Mouse (Mus musculus) intestine, embryonic 16.5 days (tissue): ENCODE data around the gene Mfsd6l. TPM values are rescaled to one million over a fixed set of nuclear protein-coding genes. Genes with fewer than 3 reads are reported as not detected.

Experiments used
- ATAC-seq: fragments of 200-750 bp; cut with Nextera tagmentation; 2 replicates; pipeline ENCODE4 v1.8.0; 2017; ENCODE audit warnings: moderate TSS enrichment, moderate library complexity
- H3K27ac ChIP-seq: fragments of 300-500 bp; sonication (generic); 2 replicates; pipeline ENCODE4 v1.5.1; 2014; ENCODE audit warnings: mild to moderate bottlenecking, low read length
- H3K27me3 ChIP-seq: fragments of 300-500 bp; sonication (generic); replicated peaks from 2 replicates; pipeline ENCODE4 v1.6.1; 2014; ENCODE audit warnings: low read length, control low read depth, mixed read lengths; ENCODE audit not compliant: control insufficient read depth, insufficient read depth
- H3K36me3 ChIP-seq: fragments of 300-500 bp; sonication (generic); 2 replicates; pipeline ENCODE4 v1.6.1; 2014; ENCODE audit warnings: low read length, control low read depth; ENCODE audit not compliant: control insufficient read depth, insufficient read depth
- H3K4me1 ChIP-seq: fragments of 300-500 bp; sonication (generic); 2 replicates; pipeline ENCODE4 v1.6.1; 2014; ENCODE audit warnings: low read length, control low read depth, mixed read lengths; ENCODE audit not compliant: control insufficient read depth, insufficient read depth
- H3K4me2 ChIP-seq: fragments of 300-500 bp; sonication (generic); 2 replicates; pipeline ENCODE4 v1.6.1; 2014; ENCODE audit warnings: low read depth, low read length, control low read depth
- H3K4me3 ChIP-seq: fragments of 300-500 bp; sonication (generic); 2 replicates; pipeline ENCODE4 v1.5.1; 2014; ENCODE audit warnings: mild to moderate bottlenecking, low read length
- H3K9ac ChIP-seq: fragments of 300-500 bp; sonication (generic); 2 replicates; pipeline ENCODE4 v1.6.1; 2014; ENCODE audit warnings: low read depth, low read length
- H3K9me3 ChIP-seq: fragments of 300-500 bp; sonication (generic); 2 replicates; pipeline ENCODE4 v1.6.1; 2016; ENCODE audit warnings: low read length, control low read depth; ENCODE audit not compliant: control insufficient read depth
- WGBS: fragments of 180-500 bp; shearing (Covaris S2); extraction: QIAGEN DNeasy Blood & Tissue Kit; methylation state at CpG from one replicate; pipeline ENCODE4 v1.1.7; 2014; 5-methylcytosine and 5-hydroxymethylcytosine counted together
- polyA plus RNA-seq: library from polyadenylated mRNA; unstranded; fragments of >200 nt; fragmentation: Nextera tagmentation; extraction: Ambion mirVana; gene quantifications from 2 replicates; pipeline ENCODE4 v1.2.1, GENCODE M21; 2015

The Mfsd6l gene
- polyA plus RNA-seq, 1 experiment from 2014 or later, result 4.5 TPM

GRCm38 (mm10) chr11:68545682-68546222 lies 10.2 kb upstream of the Mfsd6l start:
- Histone ChIP-seq H3K4me2 (no peak overlapping the region), H3K27me3 (no peaks in the 10 kb centered on the region)

DNA sequence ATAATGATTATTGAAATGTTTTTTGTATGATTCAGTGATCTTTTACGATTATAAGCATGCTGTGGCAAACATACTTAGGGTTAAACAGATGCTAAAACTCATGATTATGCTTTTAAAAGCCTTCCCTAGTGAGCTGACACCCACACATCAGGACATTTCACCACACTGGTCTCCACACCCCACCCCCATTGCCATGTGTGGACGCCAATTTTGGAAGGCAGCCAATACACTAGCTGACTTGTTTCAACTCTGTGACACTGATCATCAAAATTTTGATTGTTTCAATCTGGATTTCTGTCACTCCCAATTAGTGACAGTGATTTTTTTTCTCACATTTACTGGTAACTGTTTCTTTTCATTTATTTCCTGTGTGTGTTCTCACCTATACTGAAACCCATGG lies 8.5 kb upstream of the Mfsd6l start:
- WGBS, result 61% methylated on average over 2 of the region's 2 CpGs
- H3K27me3 ChIP-seq, result no peaks in the 10 kb centered on the region
- no peak overlapping the region for H3K27ac ChIP-seq
- ATAC-seq, result no peak
- H3K4me3 ChIP-seq, result no peak overlapping the region
- no peaks in the 10 kb centered on the region for H3K4me1 ChIP-seq
- H3K4me2 ChIP-seq, result no peak overlapping the region
- no peak overlapping the region for H3K9ac ChIP-seq
- no peaks in the 10 kb centered on the region for H3K9me3 ChIP-seq
- H3K36me3 ChIP-seq, result no peaks in the 10 kb centered on the region

More at GRCm38 (mm10) chr11:68545682-68546222, 10.2 kb upstream of the Mfsd6l start:
- H3K4me1 ChIP-seq, result no peaks in the 10 kb centered on the region
- no peak overlapping the region for H3K27ac ChIP-seq
- ATAC-seq, result no peak
- H3K9ac ChIP-seq, result no peak overlapping the region
- no peak overlapping the region for H3K4me3 ChIP-seq
- 69% methylated on average over 8 of the region's 8 CpGs for WGBS
- no peaks in the 10 kb centered on the region for H3K9me3 ChIP-seq
- no peaks in the 10 kb centered on the region for H3K36me3 ChIP-seq

GRCm38 (mm10) chr11:68549597-68549996 lies 6.4 kb upstream of the Mfsd6l start:
- Histone ChIP-seq H3K4me3 (no peak overlapping the region), H3K4me2 (no peak overlapping the region), H3K9me3 (no peaks in the 10 kb centered on the region), H3K36me3 (no peaks in the 10 kb centered on the region), H3K9ac (no peak overlapping the region), H3K27me3 (no peaks in the 10 kb centered on the region), H3K27ac (no peak overlapping the region), H3K4me1 (no peaks in the 10 kb centered on the region)
- WGBS, result 50% methylated on average over 3 of the region's 3 CpGs
- ATAC-seq, result no peak

DNA sequence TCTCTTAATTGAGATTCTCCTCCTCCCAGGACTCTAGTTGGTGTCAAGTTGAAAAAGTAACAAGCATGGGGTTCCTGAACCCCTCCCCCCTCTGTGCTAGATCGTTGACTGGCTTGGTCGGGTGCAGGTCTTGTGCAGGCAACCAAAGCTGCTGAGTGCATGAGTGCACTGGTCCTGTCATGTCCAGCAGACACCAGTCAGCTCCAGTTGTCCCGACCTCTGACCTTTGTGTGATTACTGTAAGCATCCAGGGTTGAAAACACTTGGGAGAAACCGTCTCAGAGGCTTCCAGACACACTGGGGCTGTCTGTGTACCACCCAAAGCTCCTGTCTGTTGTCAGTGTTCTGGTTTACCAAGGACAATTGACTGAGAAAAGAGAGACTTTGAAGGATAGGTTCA lies 5.6 kb upstream of the Mfsd6l start:
- ATAC-seq, result no peak
- H3K9me3 ChIP-seq, result no peaks in the 10 kb centered on the region
- WGBS, result 47% methylated on average over 4 of the region's 4 CpGs

GRCm38 (mm10) chr11:68553981-68554471 lies 2.0 kb upstream of the Mfsd6l start:
- Histone ChIP-seq H3K27me3 (no peaks in the 10 kb centered on the region), H3K4me2 (no peak overlapping the region), H3K4me3 (no peak overlapping the region), H3K9ac (no peak overlapping the region), H3K4me1 (no peaks in the 10 kb centered on the region), H3K27ac (no peak overlapping the region), H3K9me3 (no peaks in the 10 kb centered on the region), H3K36me3 (no peaks in the 10 kb centered on the region)
- 36% methylated on average over 8 of the region's 8 CpGs for WGBS
- no peak for ATAC-seq

More for the DNA sequence above, 5.6 kb upstream of the Mfsd6l start:
- Histone ChIP-seq H3K27me3 (no peaks in the 10 kb centered on the region), H3K4me1 (no peaks in the 10 kb centered on the region), H3K27ac (no peak overlapping the region), H3K4me2 (no peak overlapping the region), H3K4me3 (no peak overlapping the region), H3K9ac (no peak overlapping the region), H3K36me3 (no peaks in the 10 kb centered on the region)

- 48% methylated on average over 1 of the region's 1 CpGs for WGBS
- Histone ChIP-seq H3K9ac (no peak overlapping the region), H3K36me3 (no peaks in the 10 kb centered on the region), H3K4me3 (no peak overlapping the region), H3K4me2 (no peak overlapping the region), H3K4me1 (0 out of 2 replicates have a peak, but pooled peaks cover 2% of the 10 kb centered on the region), H3K9me3 (no peaks in the 10 kb centered on the region), H3K27ac (no peak overlapping the region), H3K27me3 (no peaks in the 10 kb centered on the region)
- no peak for ATAC-seq
Observed at GRCm38 (mm10) chr11:68559546-68559945, 3.6 kb downstream of the Mfsd6l start.

- no peak for ATAC-seq
- WGBS, result 79% methylated on average over 11 of the region's 11 CpGs
- Histone ChIP-seq H3K4me1 (0 out of 2 replicates have a peak, but pooled peaks cover 2% of the 10 kb centered on the region), H3K27ac (no peak overlapping the region), H3K4me2 (no peak overlapping the region), H3K27me3 (no peaks in the 10 kb centered on the region), H3K36me3 (no peaks in the 10 kb centered on the region), H3K9me3 (no peaks in the 10 kb centered on the region), H3K9ac (no peak overlapping the region), H3K4me3 (no peak overlapping the region)
Observed at GRCm38 (mm10) chr11:68561957-68562950, 6.3 kb downstream of the Mfsd6l start.

- H3K9ac ChIP-seq, result no peak overlapping the region
- WGBS, result 58% methylated on average over 13 of the region's 13 CpGs
- H3K4me2 ChIP-seq, result no peak overlapping the region
- peak overlapping the region; percentile 70 for H3K27ac ChIP-seq
- H3K9me3 ChIP-seq, result no peaks in the 10 kb centered on the region
- no peak overlapping the region for H3K4me3 ChIP-seq
- ATAC-seq, result peak; percentile 60
- H3K36me3 ChIP-seq, result no peaks in the 10 kb centered on the region
- 0 out of 2 replicates have a peak, but pooled peaks cover 2% of the 10 kb centered on the region for H3K4me1 ChIP-seq
- no peaks in the 10 kb centered on the region for H3K27me3 ChIP-seq
Observed at GRCm38 (mm10) chr11:68564356-68565031, 8.5 kb downstream of the Mfsd6l start.

- no peaks in the 10 kb centered on the region for H3K9me3 ChIP-seq
- no peaks in the 10 kb centered on the region for H3K27me3 ChIP-seq
- H3K9ac ChIP-seq, result no peak overlapping the region
- peak overlapping the region; percentile 70; the same call in 1 of the 2 replicates for H3K27ac ChIP-seq
- no peaks in the 10 kb centered on the region for H3K36me3 ChIP-seq
- H3K4me1 ChIP-seq, result 0 out of 2 replicates have a peak, but pooled peaks cover 2% of the 10 kb centered on the region
- H3K4me3 ChIP-seq, result no peak overlapping the region
- 0 out of 2 replicates have a peak overlapping the region, but pooled peaks have one; percentile 13 for H3K4me2 ChIP-seq
- ATAC-seq, result peak; percentile 90
- WGBS, result 56% methylated on average over 3 of the region's 3 CpGs
Observed at GRCm38 (mm10) chr11:68565032-68565429, 9.0 kb downstream of the Mfsd6l start.
